Mouse (Mus musculus) frontal cortex, postnatal 10 days (tissue): ENCODE results near the gene Cspg4.
"Not testable (repeated sequence)": the region's sequence is repeated elsewhere in the genome, so short reads cannot be mapped to it uniquely, and the experiment has no call there.

Experiments
- DNase-seq, 2 experiments: peaks; one replicate each; pipeline ENCODE4 v3.0.0; 2022; ENCODE audit warnings: low spot score in 2 of 2, mixed read lengths in 1 of 2

Cspg4 gene

DNA sequence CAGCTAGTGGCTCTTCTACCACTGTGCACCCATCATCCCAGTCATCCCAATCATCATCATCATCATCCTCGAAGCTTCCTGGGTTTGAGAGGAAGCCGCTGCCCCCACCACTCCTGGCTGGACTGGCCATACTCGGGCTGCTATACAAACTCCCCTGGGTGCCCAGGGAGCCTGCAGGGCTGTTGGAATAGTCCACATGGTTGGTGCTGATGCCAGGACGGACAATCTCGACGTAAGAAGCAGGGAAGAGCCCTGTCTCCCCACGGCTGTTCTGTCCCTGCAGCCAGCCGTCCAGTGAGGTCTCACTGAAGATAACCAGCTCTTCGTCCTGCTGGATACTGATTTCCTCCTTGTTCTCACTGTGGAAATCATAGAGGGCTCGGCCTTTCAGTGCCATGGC lies 61.6 kb downstream of the Cspg4 start:
- no peak for DNase-seq

DNA sequence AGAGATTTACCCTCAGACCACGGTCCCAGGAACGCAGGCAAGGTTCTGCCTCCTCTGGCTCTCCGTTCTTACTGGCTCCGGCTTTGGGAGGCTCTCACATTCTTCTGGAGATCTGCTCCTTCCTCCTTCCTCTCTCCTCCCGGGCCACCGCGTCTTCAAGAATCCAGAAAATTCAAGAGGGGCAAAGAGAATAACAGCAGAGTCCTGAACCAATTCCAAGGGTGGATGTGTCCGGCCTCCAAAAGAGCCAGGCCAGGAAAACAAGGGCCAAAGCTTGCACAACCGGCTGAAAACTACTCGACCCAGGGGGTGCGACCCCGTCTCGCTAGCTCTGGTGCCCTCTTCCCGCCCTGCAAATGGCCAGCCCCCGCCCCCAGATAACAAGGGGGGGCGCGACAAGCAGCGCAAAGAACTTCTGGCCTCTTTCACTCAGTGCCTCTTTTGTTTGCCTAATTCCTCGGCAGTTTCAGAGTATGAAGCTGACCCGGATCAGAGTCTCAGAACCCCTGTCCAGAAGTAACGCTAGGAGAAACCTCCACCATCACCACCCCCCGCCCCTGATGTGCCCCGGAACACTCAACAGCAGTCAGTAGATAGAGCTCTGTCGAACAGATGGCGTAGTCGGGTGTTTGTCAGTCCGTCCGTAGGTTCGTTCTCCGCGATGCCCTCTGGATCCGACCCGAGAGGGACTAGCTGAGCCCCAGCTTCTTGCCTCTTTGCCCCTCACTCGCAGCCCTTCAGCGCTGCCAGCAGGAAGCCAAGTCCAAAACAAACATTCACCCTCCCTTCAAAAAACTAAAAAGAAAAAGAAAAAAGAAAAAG lies 62.6 kb downstream of the Cspg4 start:
- DNase-seq: no peak

DNA sequence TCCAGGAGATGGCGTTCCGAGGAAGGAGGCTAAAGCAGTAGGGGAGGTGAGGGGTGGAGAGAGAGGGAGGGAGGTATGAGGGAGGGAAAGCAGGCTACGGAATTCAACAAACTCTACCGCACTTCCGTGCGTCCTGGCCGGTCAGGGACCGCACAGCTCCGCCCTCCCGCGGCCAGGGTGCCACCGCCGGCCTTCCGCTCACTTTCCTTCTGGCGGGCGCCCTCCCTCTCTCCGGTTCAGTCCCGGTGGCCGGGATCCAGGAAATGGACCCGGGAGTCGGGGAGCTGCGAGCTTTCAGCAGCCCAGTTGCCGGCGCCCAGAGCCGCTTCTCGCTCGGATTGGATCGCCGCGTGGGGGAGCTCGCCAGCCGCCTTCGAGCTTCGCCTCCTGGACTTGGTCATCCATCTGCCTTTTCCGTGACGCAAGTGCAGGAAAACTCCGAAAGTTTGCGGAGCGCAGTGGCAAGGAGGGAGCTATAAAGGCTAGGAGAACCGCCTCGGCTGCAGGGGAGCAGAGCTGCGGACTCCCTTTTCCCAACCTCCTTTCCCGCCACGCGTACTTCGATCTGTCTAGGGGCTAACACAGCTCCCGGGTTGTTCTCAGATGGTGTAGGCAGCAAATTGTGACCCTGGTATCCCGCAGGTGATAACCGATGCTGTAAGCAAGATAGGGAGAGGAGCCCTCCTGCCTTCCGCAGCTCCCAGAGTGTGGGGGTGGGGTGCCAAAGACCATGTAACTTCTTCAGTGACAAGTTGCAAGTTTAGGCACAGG lies 63.4 kb downstream of the Cspg4 start, which contains the start of gene Snx33:
Gene Snx33 (minus strand): TSS at position 331 of the 771 bp plus-strand sequence.
- peak; percentile 61 to 83 for DNase-seq

DNA sequence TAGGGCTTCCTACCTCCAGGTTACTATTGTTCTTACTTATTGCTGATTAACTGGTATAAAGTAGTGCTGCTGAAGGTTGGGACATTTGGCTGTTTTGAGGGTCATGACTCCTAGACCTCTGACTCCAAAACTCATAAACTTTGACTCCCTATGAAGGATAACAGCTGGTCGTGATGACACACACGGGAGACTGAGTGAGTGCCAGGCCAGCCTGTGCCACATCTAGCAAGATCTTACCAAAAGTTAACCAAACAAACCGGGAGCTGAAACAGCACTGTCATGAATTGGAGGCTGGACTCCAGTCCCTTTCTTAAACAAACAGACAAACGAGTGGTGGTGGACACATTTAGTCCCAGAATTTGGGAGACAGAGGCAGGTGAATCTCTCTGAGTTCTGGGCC lies 64.7 kb downstream of the Cspg4 start:
- DNase-seq: no peak

DNA sequence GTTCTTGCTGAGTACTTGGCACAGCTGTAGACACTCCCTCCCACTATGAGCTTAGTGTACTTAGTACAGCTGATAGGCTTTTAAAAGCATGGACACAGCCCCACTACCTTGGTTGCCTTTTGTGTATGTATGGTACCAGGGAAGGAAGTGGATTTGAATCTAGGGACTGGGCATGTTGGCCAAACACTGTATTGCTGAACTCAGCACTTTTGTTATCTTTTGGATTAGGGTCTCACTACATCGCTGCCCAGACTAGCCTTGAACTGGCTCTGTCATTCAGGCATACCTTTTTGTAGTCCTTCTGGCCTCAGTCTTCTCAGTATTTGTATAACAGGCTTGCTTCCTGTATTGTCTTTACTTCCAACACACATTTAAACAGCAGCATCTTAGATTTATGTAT lies 65.7 kb downstream of the Cspg4 start:
- no peak for DNase-seq

DNA sequence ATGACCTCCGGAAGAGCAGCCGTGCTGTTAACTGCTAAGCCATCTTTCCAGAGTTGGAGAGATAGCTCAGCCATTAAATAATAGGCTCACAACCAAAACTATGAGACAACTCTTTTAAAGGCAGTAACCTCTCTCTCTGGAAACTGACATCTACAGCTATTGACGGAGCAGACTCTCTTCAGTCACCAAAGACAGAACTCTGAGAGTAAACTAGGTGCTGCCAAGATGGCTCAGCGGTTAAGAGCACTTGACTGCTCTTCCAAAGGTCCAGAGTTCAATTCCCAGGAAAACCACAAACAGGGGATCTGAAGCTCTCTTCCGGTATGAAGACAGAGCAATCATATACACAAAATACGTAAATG lies 72.0 kb downstream of the Cspg4 start:
- DNase-seq: no peak

DNA sequence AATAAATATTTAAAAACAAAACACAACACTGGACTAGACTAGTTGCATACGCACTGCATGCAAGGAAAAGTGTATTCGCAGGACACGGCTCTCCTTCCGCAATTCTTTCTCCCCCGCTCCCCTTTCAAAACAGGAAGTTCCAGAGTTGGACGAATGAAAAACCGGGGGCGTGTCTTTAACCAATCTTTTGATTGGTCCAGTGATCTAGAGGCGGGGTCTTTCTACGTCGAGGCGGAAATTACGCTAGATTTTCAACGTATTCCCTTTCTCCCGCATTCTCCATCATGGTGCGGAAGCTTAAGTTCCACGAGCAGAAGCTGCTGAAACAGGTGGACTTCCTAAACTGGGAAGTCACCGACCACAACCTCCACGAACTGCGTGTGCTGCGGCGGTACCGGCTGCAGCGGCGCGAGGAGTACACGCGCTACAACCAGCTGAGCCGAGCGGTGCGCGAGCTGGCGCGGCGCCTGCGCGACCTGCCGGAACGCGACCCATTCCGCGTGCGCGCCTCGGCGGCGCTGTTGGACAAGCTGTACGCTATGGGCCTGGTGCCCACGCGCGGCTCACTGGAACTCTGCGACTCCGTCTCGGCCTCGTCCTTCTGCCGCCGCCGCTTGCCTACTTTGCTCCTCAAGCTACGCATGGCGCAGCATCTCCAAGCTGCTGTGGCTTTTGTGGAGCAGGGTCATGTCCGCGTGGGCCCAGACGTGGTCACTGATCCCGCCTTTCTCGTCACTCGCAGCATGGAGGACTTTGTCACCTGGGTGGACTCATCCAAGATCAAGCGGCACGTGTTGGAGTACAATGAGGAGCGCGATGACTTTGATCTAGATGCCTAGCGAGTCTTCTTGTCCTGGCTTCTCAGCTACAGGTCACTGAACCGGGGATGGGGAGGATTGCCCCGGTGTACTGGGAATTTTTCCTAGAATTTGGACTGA lies 72.7 kb downstream of the Cspg4 start, which contains the start of gene Imp3:
Gene Imp3 (plus strand): TSS at position 253 of the 938 bp plus-strand sequence.
- peak; percentile 81 to 86 for DNase-seq

DNA sequence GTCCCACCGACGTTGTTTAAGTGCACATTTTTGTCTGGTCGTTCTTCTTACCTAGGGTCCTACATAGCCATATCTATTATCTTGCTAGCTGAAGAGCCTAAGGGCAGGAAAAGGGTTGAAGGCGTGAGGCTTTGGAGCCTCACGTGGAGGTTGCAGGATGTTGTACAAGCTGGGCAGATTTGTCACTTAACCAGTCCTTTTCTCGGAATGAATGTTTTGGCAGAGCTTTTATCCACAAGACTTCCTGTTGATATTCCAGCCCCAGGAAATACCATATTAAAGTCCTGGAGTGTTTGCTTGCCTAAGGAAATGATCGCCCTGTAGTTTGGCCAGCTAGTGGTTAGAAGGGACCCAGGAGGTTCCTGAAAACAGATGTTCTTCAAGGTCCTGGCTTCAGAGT lies 73.5 kb downstream of the Cspg4 start:
- DNase-seq: no peak

DNA sequence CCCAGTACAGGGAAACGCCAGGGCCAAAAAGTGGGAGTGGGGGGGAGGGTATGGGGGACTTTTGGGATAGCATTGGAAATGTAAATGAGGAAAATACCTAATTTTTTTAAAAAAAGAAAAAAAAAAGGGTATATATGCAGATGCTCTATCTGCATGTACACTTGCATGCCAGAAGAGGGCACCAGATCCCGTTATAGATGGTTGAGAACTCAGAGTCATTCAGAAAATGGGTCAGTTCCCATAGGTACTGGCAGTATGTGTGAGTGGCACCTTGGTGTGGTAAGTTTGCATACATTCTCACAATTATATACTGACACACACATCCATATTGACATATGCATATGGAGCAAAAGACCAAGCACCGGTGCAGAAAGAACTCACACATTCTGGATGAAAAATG lies 82.6 kb downstream of the Cspg4 start:
- DNase-seq: peak in 1 of 2 experiments; percentile 20

DNA sequence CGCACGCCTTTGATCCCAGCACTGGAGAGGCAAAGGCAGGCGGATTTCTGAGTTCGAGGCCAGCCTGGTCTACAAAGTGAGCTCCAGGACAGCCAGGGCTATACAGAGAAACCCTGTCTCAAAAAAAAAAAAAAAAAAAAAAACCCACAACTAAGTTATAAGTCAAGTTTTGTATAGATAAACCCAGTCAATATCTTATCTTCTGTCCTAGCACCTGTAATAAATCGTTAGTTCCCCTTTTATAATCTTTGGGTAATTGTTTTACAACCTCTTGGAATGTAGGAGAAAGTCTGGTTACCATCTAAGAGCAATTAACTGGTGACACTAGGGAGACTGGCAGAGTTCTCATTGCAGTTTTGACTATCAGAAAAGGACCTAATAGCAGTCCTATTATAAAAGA lies 83.9 kb downstream of the Cspg4 start:
- DNase-seq: not testable (repeated sequence)
